Mouse (Mus musculus) lung, postnatal 0 days (tissue): ENCODE data around the gene Gnptab.

ENCODE experiments used
- CTCF ChIP-seq: IDR thresholded peaks from 2 replicates; pipeline ENCODE4 v1.5.1; 2016; ENCODE audit warnings: antibody characterized with exemption, mild to moderate bottlenecking
- EP300 ChIP-seq: IDR thresholded peaks from 2 replicates; pipeline ENCODE4 v1.6.1; 2016; ENCODE audit warnings: antibody characterized with exemption, mild to moderate bottlenecking, control low read depth

DNA sequence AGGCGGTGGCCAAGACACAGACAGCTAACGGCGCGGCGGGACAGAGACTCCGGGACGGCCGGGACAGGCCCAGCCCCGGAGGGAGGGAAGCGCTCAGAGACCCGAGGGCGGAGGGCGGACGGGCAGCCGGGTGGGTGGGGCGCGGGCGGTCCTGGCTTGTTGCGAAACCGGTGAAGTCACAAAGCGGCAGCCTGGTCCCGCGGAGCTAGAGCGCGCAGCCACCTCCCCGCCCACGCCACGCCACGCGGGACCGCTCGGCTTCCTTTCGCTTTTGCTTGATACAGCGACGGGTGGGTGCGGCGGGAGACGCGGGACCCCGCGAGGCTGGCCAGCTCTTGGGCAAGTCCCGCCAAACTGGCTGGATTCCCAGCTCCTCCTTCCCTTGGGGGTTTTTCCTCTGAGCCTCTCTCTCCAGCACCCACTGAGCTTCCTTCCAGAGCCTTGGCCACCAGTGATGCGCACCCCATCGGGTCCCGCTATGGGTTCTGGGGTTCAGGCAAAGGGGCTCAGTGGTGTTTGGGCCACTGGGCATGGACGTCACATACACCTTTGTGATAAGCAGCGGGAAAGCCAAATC, 21.9 kb upstream of the Gnptab start:
- no peak for TF ChIP-seq CTCF
- TF ChIP-seq EP300 = no peak
